Mouse (Mus musculus): ENCODE measurements around the gene Cul7.

Gene Cul7

DNA sequence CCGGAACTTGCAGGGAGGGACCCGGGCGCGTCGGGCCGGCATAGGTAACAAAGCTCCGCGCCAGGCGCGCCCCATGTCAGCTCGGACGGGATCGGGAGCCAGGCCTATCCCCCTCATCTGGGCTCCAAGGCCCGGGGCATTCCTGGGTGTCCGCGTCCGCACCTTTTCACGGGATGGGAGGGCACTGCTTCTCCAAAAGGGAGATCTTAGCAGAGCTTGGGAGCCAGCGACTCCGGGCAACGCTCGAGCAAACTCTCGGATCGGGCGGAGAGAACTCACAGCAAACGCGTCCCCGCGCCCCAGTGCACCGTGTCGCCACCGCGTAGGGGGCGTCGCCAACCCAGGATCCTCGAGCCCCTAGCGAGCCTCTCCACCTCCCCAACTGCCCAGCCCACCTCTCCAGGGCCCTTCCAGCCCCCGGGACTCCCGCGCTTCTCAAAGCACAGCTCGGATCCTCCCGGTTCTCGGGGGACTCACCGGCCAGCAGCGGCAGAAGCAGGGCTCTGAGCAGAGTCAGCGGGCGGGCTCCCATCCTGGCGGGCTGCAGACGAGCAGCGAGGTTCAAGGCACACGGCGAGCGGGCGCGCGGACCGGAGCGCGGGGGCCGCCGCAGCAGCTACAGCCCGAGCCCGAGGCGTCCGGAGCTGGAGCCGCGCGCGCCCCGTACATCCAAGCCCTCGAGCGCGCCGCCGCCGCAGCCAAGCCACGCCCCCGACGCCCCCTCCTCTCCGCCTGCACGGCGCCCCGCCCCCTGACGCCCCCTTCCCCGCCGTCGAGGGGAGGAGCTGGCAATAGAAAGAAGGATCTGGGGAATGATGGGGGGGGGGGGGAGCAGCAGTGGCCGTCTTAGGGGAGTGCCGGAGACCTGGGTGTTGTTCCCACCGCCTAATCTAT lies 21.1 kb upstream of the Cul7 start, which contains the start of gene Ptk7:
Gene Ptk7, minus strand, starts transcription at position 714 of the 894 bp plus-strand sequence.
- DNase-seq (ENCODE audit: low spot score), result peak; percentile 62

DNA sequence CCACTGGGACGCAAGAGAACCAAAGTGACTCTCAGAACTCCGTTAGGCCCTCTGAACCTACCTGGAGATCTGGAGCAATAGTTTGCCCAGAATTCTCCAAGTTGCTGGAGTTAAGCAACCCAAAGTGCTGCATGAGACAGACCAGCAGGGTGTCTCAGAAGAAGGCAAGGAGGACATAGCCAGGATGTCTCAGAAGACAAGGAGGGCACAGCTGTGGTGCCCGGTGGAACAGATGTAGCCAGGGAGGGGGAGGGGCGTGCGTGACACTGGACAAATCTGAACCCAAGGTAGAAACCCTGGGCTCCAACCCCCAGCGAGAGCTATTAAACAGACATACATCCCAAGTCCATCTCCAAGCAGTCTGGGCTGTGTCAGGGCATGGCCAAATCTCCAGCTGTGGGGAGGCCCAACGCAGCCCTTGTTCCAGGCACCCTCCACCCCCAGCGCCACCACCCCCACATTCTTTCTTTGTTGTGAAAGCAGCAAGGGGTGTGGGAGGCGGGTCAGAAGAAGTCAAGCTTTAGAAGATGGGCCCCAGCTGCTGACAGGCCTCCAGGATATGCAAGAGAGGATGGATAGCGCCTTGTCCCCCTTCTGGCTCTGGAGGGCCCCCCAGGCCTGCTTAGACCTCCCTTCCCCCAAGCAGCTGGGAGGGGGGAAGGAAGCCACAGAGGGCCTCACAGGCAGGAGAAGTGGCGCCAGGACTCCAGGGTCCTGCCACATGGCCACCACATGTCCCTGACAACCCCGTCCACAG lies 20.3 kb upstream of the Cul7 start:
- DNase-seq (ENCODE audit: low spot score), result peak; percentile 71

- peak; percentile 76 for DNase-seq (ENCODE audit: low spot score)
Observed at GRCm38 (mm10) chr17:46636831-46637523, 13.2 kb upstream of the Cul7 start.

GRCm38 (mm10) chr17:46639929-46640328 lies 10.2 kb upstream of the Cul7 start:
- no peak for DNase-seq (ENCODE audit: low spot score)

- DNase-seq (ENCODE audit: low spot score), result no peak
Observed at GRCm38 (mm10) chr17:46642060-46642459, 8.1 kb upstream of the Cul7 start.

DNA sequence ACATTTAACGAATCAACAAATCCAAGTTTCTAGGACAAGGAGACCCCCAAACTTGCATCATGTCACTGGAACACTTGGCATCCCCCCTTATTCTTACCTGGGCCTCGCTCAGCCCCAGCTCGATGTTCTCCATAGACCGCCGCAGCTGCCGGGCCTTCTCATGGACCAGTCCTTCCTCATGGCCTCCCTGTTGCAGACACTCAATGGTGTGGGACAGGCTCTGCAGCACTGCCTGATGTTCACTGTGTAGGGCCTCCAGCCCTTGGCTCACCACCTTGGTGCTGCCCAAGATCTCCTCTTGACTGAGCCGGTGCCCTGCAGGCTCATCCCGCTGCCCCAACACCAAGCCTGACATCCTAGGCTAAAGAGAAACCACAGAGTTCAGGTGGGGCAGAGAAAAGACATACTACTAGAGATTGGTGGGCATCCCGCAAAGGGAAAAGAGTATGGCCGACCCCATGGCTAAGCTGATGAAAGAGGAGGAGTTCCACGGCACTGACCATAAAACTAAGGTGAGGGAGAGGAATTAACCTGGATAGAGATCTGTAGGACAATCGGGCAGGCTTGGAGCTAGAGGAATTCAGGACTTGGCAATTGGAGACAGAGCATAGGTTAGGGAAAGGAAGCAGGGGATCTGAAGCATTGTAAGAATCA lies 5.9 kb upstream of the Cul7 start:
- DNase-seq (ENCODE audit: low spot score), result no peak

GRCm38 (mm10) chr17:46644916-46645475 lies 5.1 kb upstream of the Cul7 start:
- DNase-seq (ENCODE audit: low spot score), result peak; percentile 82

- DNase-seq (ENCODE audit: low spot score), result peak; percentile 98
Observed at GRCm38 (mm10) chr17:46645561-46646321, 4.4 kb upstream of the Cul7 start, which contains the start of the genes Klc4 and Mrpl2. TSS of gene Klc4 (minus strand) at chr17:46646022. TSS of gene Mrpl2 (plus strand) at chr17:46646229.

GRCm38 (mm10) chr17:46646322-46646662 lies 3.8 kb upstream of the Cul7 start:
- DNase-seq (ENCODE audit: low spot score), result no peak

GRCm38 (mm10) chr17:46647279-46647678 lies 2.9 kb upstream of the Cul7 start:
- no peak for DNase-seq (ENCODE audit: low spot score)

GRCm38 (mm10) chr17:46648436-46648835 lies 1.7 kb upstream of the Cul7 start:
- no peak for DNase-seq (ENCODE audit: low spot score)

- DNase-seq (ENCODE audit: low spot score), result no peak
Observed at GRCm38 (mm10) chr17:46649811-46650210, 326 bp upstream of the Cul7 start.

DNA sequence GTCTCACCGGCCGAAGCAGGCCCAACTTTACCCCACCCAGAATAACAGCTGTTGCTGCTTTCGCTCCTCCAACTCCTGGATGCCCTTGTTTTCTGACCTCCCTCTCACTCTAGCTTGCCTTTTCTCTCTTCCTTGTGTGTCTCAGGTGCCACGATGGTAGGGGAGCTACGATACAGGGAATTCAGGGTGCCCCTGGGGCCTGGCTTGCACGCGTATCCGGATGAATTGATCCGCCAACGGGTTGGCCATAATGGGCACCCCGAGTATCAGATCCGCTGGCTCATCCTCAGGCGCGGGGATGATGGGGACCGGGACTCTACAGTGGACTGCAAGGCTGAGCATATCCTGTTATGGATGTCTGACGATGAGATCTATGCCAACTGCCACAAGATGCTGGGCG lies 1.2 kb downstream of the Cul7 start:
- DNase-seq (ENCODE audit: low spot score), result no peak

- no peak for DNase-seq (ENCODE audit: low spot score)
Observed at GRCm38 (mm10) chr17:46651755-46652547, 1.8 kb downstream of the Cul7 start.

DNA sequence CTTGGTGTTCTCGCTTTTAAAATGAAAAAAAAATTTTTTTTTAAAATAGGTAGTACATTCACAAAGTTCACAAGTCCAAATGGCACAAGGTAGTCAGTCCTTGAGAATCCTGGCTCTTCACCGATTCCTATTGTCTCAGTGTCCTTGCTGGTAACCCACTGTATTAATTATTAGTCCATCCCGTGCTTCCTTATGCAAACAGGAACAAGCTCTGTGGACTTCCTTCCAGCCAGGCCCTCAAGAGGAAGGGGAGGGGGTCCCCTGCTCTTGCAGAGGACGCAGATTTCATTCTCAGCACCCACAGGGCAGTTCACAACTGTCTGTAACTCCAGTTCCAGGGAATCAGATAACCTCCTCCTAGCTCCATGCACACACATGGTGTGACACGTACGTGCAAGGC lies 5.9 kb downstream of the Cul7 start:
- DNase-seq (ENCODE audit: low spot score), result no peak

- no peak for DNase-seq (ENCODE audit: low spot score)
Observed at GRCm38 (mm10) chr17:46661351-46661750, 11.2 kb downstream of the Cul7 start.

DNA sequence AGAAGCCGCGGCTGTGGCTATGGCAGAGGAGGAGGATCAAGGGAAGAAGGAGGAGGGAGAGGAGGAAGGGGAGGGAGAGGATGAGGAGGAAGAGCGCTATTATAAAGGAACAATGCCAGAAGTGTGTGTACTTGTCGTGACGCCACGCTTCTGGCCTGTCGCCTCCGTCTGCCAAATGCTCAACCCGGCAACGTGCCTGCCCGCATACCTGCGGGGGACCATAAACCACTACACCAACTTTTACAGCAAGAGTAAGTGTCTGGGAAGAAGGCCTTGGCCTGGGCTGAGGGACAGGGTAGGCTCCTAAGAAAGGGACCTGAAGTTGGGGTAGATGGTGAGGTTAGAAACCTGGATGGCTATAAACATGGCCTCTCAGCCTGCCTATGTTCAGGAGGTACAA lies 11.8 kb downstream of the Cul7 start:
- DNase-seq (ENCODE audit: low spot score), result no peak

DNA sequence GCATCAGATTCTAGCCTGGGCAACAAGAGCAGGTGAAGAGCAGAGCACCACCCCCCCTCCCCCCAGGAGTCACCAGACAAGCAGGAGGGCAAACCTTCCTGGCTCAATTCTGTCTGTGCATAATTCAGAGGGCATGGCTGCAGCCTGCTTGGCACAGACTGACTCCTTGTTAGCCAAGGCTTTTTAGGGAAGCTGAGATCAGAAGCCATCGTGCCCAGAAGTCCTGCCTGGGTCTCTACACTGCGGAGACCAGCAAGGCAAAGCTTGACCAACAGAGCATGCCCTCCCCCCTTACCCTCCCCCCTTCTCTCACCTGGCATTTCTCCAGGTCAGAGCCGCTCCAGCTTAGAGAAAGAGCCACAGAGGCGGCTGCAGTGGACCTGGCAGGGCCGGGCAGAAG lies 12.6 kb downstream of the Cul7 start:
- no peak for DNase-seq (ENCODE audit: low spot score)

DNA sequence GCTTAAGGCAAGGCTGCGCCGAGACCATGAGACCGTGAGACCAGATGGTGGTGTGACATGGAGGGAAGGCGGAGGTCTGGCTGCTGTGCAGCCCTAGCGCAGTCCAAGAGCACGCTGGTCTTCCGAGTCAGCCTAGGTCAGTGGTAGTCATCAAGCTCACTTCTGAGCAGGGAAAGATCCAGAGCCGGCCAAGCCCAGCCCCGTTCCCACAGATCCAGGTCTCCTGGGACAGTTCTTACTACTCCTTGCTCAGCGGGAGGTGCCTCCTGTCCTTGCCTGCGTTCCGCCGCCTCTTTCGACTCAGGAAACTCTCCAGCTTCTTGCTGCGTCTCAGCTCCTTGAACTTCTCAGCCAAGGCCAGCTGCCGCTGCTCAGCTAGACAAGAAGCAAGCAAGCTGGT lies 17.6 kb downstream of the Cul7 start:
- no peak for DNase-seq (ENCODE audit: low spot score)

DNA sequence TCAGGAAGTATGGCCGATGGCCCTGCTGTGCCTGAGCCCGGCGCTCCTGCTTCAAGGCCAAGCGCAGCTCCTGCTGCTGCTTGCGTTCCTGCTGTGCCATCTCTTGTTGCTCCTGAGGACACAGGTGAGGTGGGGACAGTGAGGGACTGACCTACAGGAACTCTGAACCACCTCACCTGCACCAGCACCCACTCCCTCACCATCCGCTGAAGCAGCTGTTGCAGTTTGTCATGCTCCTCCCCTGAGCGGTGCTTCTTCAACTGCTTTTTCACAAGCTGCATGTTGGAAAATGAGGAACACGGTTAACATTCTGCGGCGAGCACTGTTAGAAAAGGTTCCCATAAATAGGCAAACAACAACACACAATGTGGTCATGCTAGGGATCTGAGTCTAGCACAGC lies 19.8 kb downstream of the Cul7 start:
- no peak for DNase-seq (ENCODE audit: low spot score)

Data from lung, postnatal 25 days (tissue).